Mouse (Mus musculus) heart, postnatal 36 days (tissue): ENCODE measurements around the gene Gmds. TPM values are rescaled to one million over a fixed set of nuclear protein-coding genes. Genes with fewer than 3 reads are reported as not detected.

Experiments
- DNase-seq, 2 experiments: peaks; one replicate each; pipeline ENCODE4 v3.0.0; 2021 to 2022
- intact Hi-C: fragments of 180-260 bp; cut with DNase I; formaldehyde crosslinking; loops from one replicate; pipeline ENCODE4 v1.15.1; 2025
- total RNA-seq, 2 experiments: library from RNA; stranded (reverse); gene quantifications; 2 replicates each; pipeline ENCODE4 v1.2.3; 2021

Gmds gene
- total RNA-seq, 2 experiments from 2014 or later: 5.4 to 5.8 TPM

DNA sequence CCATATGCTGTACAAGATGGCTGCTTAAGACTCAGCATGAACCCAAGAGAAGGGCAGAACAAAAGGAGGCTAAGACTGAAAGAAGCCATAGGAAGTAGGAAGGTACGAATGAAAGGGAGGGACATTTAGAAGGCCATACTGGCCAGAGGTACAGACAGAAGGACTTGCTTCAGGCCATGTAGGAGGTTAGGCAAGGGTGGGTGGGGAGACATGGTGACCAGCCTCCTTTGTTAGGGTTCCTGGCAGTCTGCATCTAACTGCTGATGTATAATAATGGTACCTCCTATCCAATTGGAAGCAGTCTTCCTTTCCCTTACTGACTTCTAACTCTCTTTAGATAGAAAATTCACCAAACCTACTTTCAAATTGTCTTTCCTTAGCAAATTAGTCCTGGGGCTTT, 432.0 kb downstream of the Gmds start:
- intact Hi-C loops: no loop called here
- DNase-seq: no peak

GRCm38 (mm10) chr13:31900191-31900590, 438.3 kb downstream of the Gmds start:
- no peak for DNase-seq
- intact Hi-C loops: no loop called here

- intact Hi-C loops: no loop called here
- DNase-seq: no peak
These were observed 439.1 kb downstream of the Gmds start for GRCm38 (mm10) chr13:31899392-31899791.

- intact Hi-C loops: no loop called here
- DNase-seq: no peak
These were observed 441.0 kb downstream of the Gmds start for GRCm38 (mm10) chr13:31897493-31897892.

DNA sequence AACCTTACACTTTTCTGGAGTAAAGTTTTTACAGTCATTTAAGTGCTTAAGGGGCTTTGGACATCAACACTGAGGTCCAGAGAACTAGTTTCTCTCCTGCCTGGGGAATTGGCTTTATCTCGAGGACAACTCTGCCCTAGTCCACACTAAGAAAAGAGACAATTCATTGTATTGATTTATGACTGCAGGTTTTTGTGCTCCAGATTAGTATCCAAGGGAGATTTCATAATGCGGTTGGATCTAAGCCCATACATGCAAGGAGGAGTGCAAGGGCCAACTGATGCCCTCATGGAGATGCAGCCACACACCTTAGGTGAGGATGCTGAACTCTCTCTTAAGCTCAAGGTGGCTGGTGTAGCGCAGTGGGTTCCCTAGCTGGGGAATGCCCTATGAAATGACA, 444.0 kb downstream of the Gmds start:
- DNase-seq: no peak
- intact Hi-C loops: no loop called here

- intact Hi-C loops: no loop called here
- no peak for DNase-seq
These were observed 445.5 kb downstream of the Gmds start for GRCm38 (mm10) chr13:31892913-31893514.

DNA sequence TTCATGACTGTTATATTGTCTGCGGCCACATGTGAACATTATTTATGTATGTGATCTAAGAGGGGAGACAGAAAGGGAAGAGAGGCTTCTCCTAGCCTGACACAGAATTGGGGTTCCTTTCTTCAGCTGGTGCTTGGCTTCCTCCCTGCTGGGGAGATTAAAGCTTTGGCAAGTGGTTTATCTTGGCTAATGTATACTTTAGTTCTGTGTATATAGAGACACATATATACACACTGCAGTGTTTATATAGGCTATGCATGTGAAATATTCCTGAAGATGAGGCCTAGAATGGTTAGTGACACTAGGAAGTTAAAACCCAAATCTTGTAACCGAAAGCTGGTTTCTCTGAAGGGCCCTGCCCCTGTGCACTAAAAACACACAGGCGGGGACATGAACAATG, 450.0 kb downstream of the Gmds start:
- no peak for DNase-seq
- intact Hi-C loops: no loop called here

DNA sequence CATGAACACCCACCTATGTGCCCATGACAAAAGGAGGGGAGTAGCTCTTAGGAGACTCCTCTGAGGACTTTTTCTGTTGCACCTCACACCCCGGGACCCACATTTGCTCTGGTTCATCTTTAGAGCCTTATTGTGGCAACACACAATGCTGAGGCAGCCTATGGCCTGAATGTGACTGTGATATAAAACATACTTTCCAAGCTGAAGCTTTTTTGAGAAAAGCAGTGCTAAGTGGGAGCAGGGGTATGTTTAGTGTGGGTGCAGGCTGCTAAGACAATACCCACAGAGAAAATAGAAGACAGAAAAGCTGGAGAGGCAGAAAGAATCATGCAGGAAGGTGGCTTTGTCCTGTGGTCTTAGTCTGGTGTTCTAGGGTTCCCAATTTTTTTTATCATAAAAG, 452.8 kb downstream of the Gmds start:
- intact Hi-C loops: no loop called here
- DNase-seq: no peak

- intact Hi-C loops: no loop called here
- no peak for DNase-seq
These were observed 459.6 kb downstream of the Gmds start for GRCm38 (mm10) chr13:31878805-31879477.

- intact Hi-C loops: no loop called here
- peak; percentile 6 to 12 for DNase-seq
These were observed 461.5 kb downstream of the Gmds start for GRCm38 (mm10) chr13:31877061-31877460.

- intact Hi-C loops: no loop called here
- no peak for DNase-seq
These were observed 464.1 kb downstream of the Gmds start for GRCm38 (mm10) chr13:31874427-31874826.

DNA sequence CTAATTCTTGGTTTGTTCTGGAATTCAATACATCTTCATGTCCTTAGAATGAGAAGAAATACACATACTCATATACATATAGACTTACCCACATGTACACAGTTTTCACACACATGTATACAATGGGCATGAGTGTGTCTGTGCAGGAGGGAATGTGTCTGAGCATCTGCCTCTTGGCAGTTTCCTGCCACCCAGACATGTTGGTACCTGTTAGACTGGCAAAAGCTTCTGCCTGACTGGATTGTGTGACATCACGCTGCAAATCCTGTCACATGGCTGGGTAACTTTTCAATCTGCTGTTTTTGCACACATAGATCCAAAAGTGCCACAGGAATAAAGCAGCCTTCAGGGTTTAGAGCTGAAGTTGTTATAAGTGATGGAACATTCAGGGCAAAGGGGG, 465.3 kb downstream of the Gmds start:
- intact Hi-C loops: no loop called here
- no peak for DNase-seq

GRCm38 (mm10) chr13:31864786-31865185, 473.8 kb downstream of the Gmds start:
- no peak for DNase-seq
- intact Hi-C loops: no loop called here

GRCm38 (mm10) chr13:31863461-31863860, 475.1 kb downstream of the Gmds start:
- intact Hi-C loops: no loop called here
- DNase-seq: no peak

GRCm38 (mm10) chr13:31860200-31860599, 478.3 kb downstream of the Gmds start:
- intact Hi-C loops: no loop called here
- no peak for DNase-seq

- intact Hi-C loops: no loop called here
These were observed 484.5 kb downstream of the Gmds start for GRCm38 (mm10) chr13:31854000-31854399.

GRCm38 (mm10) chr13:31853564-31853963, 485.0 kb downstream of the Gmds start:
- intact Hi-C loops: no loop called here
- no peak for DNase-seq

More at GRCm38 (mm10) chr13:31854000-31854399, 484.5 kb downstream of the Gmds start:
- DNase-seq: no peak

GRCm38 (mm10) chr13:31849258-31849971, 489.1 kb downstream of the Gmds start:
- DNase-seq: no peak
- intact Hi-C loops: no loop called here

DNA sequence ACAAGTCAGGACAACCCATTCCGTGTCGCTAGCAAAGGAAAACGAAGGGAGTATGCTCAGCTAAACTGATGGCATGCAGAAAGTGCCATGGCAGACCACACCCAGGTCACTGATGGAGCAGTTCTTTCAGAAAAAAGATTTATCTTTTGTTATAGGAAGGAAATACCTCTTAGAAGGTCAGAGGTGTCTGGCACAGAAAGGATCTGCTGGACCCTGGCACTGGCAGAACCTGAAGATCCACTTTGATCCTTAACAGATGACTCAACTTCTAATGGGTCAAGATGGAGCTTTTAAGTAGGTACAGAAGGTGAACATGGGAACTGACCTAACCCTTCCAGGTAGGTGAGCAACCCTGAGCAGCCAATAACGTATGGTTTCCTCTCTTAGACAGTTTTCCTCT, 502.7 kb downstream of the Gmds start:
- intact Hi-C loops: no loop called here
- no peak for DNase-seq

DNA sequence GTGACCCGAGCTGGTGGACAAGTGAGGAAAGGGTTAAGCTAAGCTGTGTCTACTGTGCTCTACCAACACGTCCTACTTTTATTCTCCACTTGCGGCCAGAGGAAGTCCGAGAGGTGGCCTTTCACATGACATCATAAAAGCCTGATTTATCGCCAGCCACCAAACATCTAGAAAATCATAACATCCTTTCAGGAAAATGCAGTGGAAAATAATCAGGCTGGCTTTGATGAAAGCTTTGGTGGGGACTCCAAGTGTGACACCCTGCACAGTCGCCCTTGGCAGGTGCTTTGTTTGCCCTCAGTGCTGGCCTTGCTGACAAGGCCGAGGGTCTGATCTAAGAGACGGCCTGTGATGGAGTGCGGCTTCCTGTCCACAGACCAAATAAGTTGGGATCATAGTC, 508.2 kb downstream of the Gmds start:
- DNase-seq: no peak
- intact Hi-C loops: no loop called here

DNA sequence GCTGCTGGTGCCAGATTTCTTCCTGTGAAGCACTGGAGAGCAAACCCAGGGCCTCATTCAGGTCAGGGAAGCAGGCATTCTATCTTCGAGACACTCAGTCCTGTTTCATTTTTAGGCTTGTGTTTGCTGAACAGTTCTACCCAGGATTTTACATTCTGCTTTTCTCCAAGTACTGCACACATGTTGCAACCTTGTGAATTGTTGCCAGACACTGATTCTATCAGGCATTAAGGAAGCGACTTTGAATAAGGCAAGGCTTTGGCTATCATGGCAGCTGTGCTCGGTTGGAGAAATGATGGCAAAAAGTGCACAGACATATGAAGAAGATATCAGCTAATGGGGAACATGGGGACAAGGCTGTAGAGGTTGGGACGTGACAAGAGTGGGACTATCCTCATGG, 510.1 kb downstream of the Gmds start:
- intact Hi-C loops: no loop called here
- DNase-seq: no peak

DNA sequence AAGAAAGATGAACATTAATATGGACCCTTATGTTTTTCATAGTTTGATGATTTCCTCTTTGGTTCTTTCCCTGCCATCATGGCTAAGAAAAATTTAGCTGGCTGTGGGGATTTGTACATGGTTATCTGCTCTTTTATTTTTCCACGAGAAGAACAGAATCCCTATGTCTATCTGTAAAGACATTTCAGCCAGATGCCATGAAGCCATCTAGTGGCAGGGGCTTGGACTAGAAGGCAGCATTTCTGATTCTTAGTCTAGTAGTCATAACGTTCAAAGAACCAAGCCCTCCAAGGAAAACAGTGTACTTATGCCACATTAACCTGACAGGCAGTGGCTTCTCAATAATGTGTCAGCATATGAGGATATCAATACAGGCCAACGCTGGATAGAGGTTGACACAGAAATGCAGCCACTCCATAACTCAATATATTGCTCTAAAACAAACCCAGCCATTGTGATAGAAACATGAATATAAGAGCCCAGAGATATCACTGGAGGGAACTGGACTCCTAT, 510.7 kb downstream of the Gmds start:
- no peak for DNase-seq
- intact Hi-C loops: no loop called here
